Mouse (Mus musculus): ENCODE measurements around the gene Smg8.

Smg8 gene

DNA sequence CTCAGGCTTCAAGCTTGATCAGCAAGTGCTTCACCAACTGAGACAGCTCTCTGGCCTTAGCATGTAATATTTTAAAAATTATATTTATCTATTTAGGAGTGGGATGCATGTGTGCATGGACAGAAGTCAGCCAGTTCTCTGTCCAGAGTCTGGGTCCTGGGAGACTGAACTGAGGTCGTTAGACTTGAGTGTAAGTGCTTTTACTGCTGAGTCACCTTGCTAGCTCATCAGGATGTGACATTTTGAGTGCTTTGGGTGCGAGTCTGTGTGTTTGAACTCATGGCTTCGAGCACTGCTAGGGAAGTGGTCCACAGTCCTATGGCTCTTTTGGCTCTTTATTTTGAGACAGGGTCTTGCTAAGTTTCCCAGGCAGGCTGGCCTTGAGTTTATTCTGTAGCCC, 43.5 kb downstream of the Smg8 start:
- no peak for DNase-seq (ENCODE audit: low spot score)

DNA sequence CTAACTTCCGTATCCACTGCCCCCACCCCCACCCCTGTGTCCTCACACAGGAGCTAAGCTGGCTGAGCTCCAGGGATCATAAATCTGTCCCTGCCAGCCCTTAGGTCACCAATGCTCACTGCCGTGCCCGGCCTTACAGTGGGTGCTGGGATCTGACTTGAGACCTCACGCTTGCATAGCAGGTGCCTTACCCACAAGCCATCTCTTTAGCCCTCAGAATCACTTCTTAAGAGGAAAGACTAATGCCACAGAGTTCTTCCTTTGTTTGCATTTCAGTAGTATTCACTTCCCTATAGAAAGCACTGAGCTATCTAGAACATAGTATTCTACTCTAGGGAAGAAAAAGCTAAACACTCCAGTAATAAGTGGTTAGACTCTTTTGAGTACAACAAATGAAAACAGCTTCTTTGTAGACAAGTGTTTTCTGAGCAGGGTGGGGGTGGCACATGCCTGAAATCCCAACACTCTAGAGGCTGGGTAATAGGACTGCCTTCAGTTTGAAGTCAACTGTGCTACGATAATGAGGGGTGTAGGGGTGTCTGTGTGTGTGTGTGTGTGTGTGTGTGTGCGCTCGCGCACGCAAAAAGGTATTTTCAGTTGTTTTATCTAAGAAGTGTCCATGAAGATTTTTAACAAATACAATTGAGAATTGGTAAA, 47.1 kb downstream of the Smg8 start:
- DNase-seq (ENCODE audit: low spot score), result peak; percentile 51

DNA sequence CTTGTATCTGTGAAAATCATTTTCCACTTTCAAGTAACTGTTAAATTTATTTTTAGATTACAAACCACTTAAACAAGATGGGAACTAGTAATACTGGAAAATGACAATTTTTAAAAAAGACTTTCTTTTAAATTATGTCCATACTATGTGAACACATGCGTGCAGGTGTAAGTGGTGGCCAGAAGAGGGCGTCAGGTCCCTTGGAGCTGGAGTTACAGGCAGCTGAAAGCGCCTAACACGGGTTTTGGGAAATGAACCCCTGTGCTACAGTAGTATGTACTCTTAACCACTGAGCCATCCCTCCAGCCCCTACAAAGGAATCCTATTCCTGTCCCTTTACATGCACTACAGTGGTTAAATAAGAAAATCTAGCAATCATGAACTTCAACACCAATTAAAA, 50.4 kb downstream of the Smg8 start:
- no peak for DNase-seq (ENCODE audit: low spot score)

DNA sequence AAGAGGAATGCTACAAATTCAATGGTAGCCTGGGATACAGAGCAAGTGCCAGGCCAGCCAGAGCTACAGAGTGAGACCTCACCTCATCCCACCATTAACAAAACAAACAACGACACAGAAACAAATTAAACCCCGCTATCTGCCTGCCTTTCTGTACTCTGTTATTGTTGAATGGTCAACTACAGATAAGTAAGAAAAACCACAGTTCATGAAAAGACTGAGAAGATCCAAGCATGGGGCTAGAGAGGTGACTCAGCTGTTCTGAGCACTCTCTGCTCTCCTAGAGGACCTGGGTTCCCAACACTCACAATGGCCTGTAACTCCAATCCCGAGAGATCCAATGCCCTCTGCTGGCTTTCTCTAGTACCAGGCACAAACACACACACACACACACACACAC, 58.4 kb downstream of the Smg8 start:
- no peak for DNase-seq (ENCODE audit: low spot score)

Measured in adipocyte (in vitro differentiated cells).